Mouse (Mus musculus): ENCODE measurements around the gene Pde4dip. TPM values are rescaled to one million over a fixed set of nuclear protein-coding genes. Genes with fewer than 3 reads are reported as not detected.

Pde4dip gene
- total and polyA plus RNA-seq, 3 experiments = 1,061 to 1,897 (median 1,629) TPM

- no peaks in the 10 kb centered on the region for H3K27me3 ChIP-seq (ENCODE audit: control insufficient read depth, insufficient read depth, low read length)
- TF ChIP-seq EP300 (IDR thresholded peaks at IDR 0.05; ENCODE audit: insufficient read depth, low read depth, low read length) = no peak
- TF ChIP-seq CTCF (IDR thresholded peaks at IDR 0.05) = no peak
- no peak for TF ChIP-seq POLR2A (IDR thresholded peaks at IDR 0.05; ENCODE audit: insufficient read depth, low read depth, low read length)
- no peak overlapping the region for H3K9ac ChIP-seq (ENCODE audit: low read depth, low read length)
- H3K4me3 ChIP-seq = no peak overlapping the region
- intact Hi-C loops (cut with DNase I) = no loop called here
- no peaks in the 10 kb centered on the region for H3K4me1 ChIP-seq (ENCODE audit: control insufficient read depth, insufficient read depth, low read length)
- no peaks in the 10 kb centered on the region for H3K36me3 ChIP-seq (ENCODE audit: control insufficient read depth, insufficient read depth, low read length)
- DNase-seq = no peak
- WGBS = 64% methylated on average over 7 of the region's 7 CpGs
- H3K79me2 ChIP-seq (replicated peaks; ENCODE audit: control insufficient read depth, insufficient read depth, low read length) = no peaks in the 10 kb centered on the region
- no peak overlapping the region for H3K27ac ChIP-seq
Measured at GRCm38 (mm10) chr3:97690590-97690989, 197.9 kb downstream of the Pde4dip start.

GRCm38 (mm10) chr3:97689289-97689688 is 199.2 kb downstream of the Pde4dip start:
- H3K36me3 ChIP-seq (ENCODE audit: control insufficient read depth, insufficient read depth, low read length) = no peaks in the 10 kb centered on the region
- no peaks in the 10 kb centered on the region for H3K4me1 ChIP-seq (ENCODE audit: control insufficient read depth, insufficient read depth, low read length)
- H3K9ac ChIP-seq (ENCODE audit: low read depth, low read length) = no peak overlapping the region
- no peak overlapping the region for H3K4me3 ChIP-seq
- WGBS = 43% methylated on average over 2 of the region's 2 CpGs
- no peaks in the 10 kb centered on the region for H3K27me3 ChIP-seq (ENCODE audit: control insufficient read depth, insufficient read depth, low read length)
- intact Hi-C loops (cut with DNase I) = no loop called here
- no peak for DNase-seq
- H3K27ac ChIP-seq = no peak overlapping the region
- no peaks in the 10 kb centered on the region for H3K79me2 ChIP-seq (replicated peaks; ENCODE audit: control insufficient read depth, insufficient read depth, low read length)
- TF ChIP-seq EP300 (IDR thresholded peaks at IDR 0.05; ENCODE audit: insufficient read depth, low read depth, low read length) (no peak), POLR2A (IDR thresholded peaks at IDR 0.05; ENCODE audit: insufficient read depth, low read depth, low read length) (no peak), CTCF (IDR thresholded peaks at IDR 0.05) (no peak)

DNA sequence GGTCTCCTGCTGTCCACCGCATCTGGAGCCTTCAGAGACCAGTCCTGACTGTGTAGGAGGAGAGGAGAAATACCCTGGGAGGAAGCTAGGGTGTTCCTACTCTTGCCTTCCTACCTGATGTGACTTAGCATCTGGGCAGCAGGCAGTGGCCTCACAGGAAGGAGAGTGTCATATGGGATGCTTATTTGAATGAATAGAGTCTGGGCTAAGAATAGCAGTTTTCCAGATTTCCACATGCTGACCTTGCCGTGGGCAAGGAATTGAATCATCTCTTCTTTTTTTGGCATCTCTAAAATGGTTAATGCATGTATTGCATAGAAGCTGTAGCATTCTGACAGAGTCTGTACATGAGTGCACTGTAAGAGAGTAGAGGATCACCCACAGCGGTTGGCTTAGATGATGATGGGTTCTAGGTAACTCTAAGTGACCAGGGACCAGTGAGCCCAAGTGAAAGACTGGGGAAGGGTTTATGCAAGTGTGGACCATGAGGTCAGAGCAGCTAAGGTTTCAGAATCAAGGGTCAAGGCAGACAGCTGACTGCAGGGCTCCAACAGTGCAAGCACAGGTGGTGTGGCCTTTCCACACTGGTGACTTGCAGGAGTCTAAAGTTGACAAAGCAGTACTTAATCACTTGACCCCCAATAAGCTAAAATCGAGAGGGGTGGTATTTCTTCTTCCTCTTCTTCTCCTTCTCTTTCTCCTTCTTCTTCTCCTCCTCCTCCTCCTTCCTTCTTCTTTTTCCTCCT is 202.0 kb downstream of the Pde4dip start:
- 55% methylated on average over 4 of the region's 4 CpGs for WGBS
- H3K27ac ChIP-seq = no peak overlapping the region
- H3K27me3 ChIP-seq (ENCODE audit: control insufficient read depth, insufficient read depth, low read length) = no peaks in the 10 kb centered on the region
- intact Hi-C loops (cut with DNase I) = no loop called here
- no peaks in the 10 kb centered on the region for H3K36me3 ChIP-seq (ENCODE audit: control insufficient read depth, insufficient read depth, low read length)
- no peak overlapping the region for H3K4me3 ChIP-seq
- no peak for DNase-seq
- no peak for TF ChIP-seq POLR2A (IDR thresholded peaks at IDR 0.05; ENCODE audit: insufficient read depth, low read depth, low read length)
- no peak for TF ChIP-seq CTCF (IDR thresholded peaks at IDR 0.05)
- TF ChIP-seq EP300 (IDR thresholded peaks at IDR 0.05; ENCODE audit: insufficient read depth, low read depth, low read length) = no peak
- no peaks in the 10 kb centered on the region for H3K79me2 ChIP-seq (replicated peaks; ENCODE audit: control insufficient read depth, insufficient read depth, low read length)
- no peak overlapping the region for H3K9ac ChIP-seq (ENCODE audit: low read depth, low read length)
- H3K4me1 ChIP-seq (ENCODE audit: control insufficient read depth, insufficient read depth, low read length) = no peaks in the 10 kb centered on the region; the same call in 1 of the 2 replicates

GRCm38 (mm10) chr3:97683560-97684195 is 204.8 kb downstream of the Pde4dip start:
- DNase-seq = no peak
- no peak overlapping the region for H3K27ac ChIP-seq
- no peaks in the 10 kb centered on the region for H3K79me2 ChIP-seq (replicated peaks; ENCODE audit: control insufficient read depth, insufficient read depth, low read length)
- no peaks in the 10 kb centered on the region; the same call in 1 of the 2 replicates for H3K4me1 ChIP-seq (ENCODE audit: control insufficient read depth, insufficient read depth, low read length)
- 19% methylated on average over 16 of the region's 16 CpGs for WGBS
- H3K27me3 ChIP-seq (ENCODE audit: control insufficient read depth, insufficient read depth, low read length) = no peaks in the 10 kb centered on the region
- no peaks in the 10 kb centered on the region for H3K36me3 ChIP-seq (ENCODE audit: control insufficient read depth, insufficient read depth, low read length)
- intact Hi-C loops (cut with DNase I) = no loop called here
- H3K4me3 ChIP-seq = no peak overlapping the region
- TF ChIP-seq POLR2A (IDR thresholded peaks at IDR 0.05; ENCODE audit: insufficient read depth, low read depth, low read length) (no peak), EP300 (IDR thresholded peaks at IDR 0.05; ENCODE audit: insufficient read depth, low read depth, low read length) (no peak), CTCF (IDR thresholded peaks at IDR 0.05) (no peak)
- H3K9ac ChIP-seq (ENCODE audit: low read depth, low read length) = no peak overlapping the region

DNA sequence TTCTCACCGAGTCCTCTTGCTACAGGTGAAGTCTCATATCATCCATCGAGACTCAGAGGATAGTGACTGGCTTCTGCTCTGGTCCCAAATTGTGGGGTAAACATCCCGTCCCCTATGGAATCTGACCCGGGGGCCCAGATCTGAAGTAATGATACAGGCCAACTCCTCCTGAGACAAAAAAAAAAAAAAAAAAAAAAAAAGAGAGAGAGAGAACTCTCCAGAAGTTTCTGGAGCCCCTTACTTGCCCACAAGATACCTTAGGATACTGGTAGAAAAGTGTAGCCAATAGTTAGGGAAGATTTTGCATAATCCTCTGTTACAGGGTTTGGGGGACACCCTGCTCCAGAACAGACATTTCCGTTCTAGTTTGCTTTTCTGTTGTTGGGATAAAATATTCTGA is 205.9 kb downstream of the Pde4dip start:
- Histone ChIP-seq H3K27me3 (ENCODE audit: control insufficient read depth, insufficient read depth, low read length) (no peaks in the 10 kb centered on the region), H3K36me3 (ENCODE audit: control insufficient read depth, insufficient read depth, low read length) (no peaks in the 10 kb centered on the region), H3K4me1 (ENCODE audit: control insufficient read depth, insufficient read depth, low read length) (no peaks in the 10 kb centered on the region; the same call in 1 of the 2 replicates), H3K4me3 (no peak overlapping the region), H3K27ac (no peak overlapping the region), H3K79me2 (replicated peaks; ENCODE audit: control insufficient read depth, insufficient read depth, low read length) (no peaks in the 10 kb centered on the region), H3K9ac (ENCODE audit: low read depth, low read length) (no peak overlapping the region)
- no peak for DNase-seq
- no peak for TF ChIP-seq CTCF (IDR thresholded peaks at IDR 0.05)
- TF ChIP-seq EP300 (IDR thresholded peaks at IDR 0.05; ENCODE audit: insufficient read depth, low read depth, low read length) = no peak
- TF ChIP-seq POLR2A (IDR thresholded peaks at IDR 0.05; ENCODE audit: insufficient read depth, low read depth, low read length) = no peak
- WGBS = 38% methylated on average over 5 of the region's 5 CpGs
- intact Hi-C loops (cut with DNase I) = no loop called here

- Histone ChIP-seq H3K4me1 (ENCODE audit: control insufficient read depth, insufficient read depth, low read length) (no peaks in the 10 kb centered on the region; the same call in 1 of the 2 replicates), H3K9ac (ENCODE audit: low read depth, low read length) (no peak overlapping the region), H3K27me3 (ENCODE audit: control insufficient read depth, insufficient read depth, low read length) (no peaks in the 10 kb centered on the region), H3K36me3 (ENCODE audit: control insufficient read depth, insufficient read depth, low read length) (no peaks in the 10 kb centered on the region), H3K79me2 (replicated peaks; ENCODE audit: control insufficient read depth, insufficient read depth, low read length) (no peaks in the 10 kb centered on the region), H3K4me3 (peak overlapping the region; percentile 45), H3K27ac (no peak overlapping the region)
- 13% methylated on average over 11 of the region's 11 CpGs for WGBS
- intact Hi-C loops (cut with DNase I) = no loop called here
- TF ChIP-seq POLR2A (IDR thresholded peaks at IDR 0.05; ENCODE audit: insufficient read depth, low read depth, low read length) (no peak), CTCF (IDR thresholded peaks at IDR 0.05) (no peak), EP300 (IDR thresholded peaks at IDR 0.05; ENCODE audit: insufficient read depth, low read depth, low read length) (no peak)
- DNase-seq = no peak
Measured at GRCm38 (mm10) chr3:97682159-97682502, 206.4 kb downstream of the Pde4dip start.
